Mouse (Mus musculus) skeletal muscle tissue, postnatal 0 days (tissue): ENCODE results near the gene Dynlrb2. TPM values are rescaled to one million over a fixed set of nuclear protein-coding genes. Genes with fewer than 3 reads are reported as not detected.

Source experiments
- polyA plus RNA-seq: library from polyadenylated mRNA; unstranded; fragments of >200 nt; fragmentation: Nextera tagmentation; extraction: Ambion mirVana; gene quantifications from 2 replicates; pipeline ENCODE4 v1.2.1, GENCODE M21; 2015

The Dynlrb2 gene
- polyA plus RNA-seq = 0.32 TPM in 1 of 2 replicates, not detected in the other

GRCm38 (mm10) chr8:116504477-116505120, at the start of gene Dynlrb2:
Dynlrb2 (plus strand) TSS chr8:116504974.

Other genes starting within 250 kb of the Dynlrb2 start
- gene Cdyl2, start 228.0 kb downstream of the Dynlrb2 start, polyA plus RNA-seq = 9.8 and 10.6 TPM in 2 replicates